Mouse (Mus musculus): Measurements from ENCODE around the gene Pex3.

DNA sequence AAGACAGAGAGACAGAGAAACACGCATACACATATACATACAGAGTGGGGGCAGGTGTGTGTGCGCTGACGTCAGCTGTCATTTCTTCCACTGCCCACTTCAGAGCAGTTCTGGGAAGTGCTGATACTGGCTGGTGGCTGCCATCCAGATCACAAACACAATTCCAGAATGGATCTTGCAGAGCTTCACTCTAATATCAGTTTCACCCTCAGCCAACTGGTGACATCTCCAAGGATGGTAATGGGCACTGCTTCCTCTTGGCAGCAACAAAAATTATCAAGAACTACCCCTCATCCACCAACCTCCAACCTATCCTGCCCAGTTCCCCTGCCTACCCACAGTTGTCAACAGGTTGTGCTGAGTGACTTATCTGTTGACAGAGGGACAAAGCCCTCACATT, 56.6 kb downstream of the Pex3 start:
- no peak for TF ChIP-seq CTCF (IDR thresholded peaks at IDR 0.05; ENCODE audit: low read depth)
- no peak for TF ChIP-seq EP300 (optimal IDR thresholded peaks at IDR 0.05)
